Mouse (Mus musculus) left cerebral cortex, adult 18-20 months (tissue): Measurements from ENCODE around the gene Ptchd4. TPM values are rescaled to one million over a fixed set of nuclear protein-coding genes. Genes with fewer than 3 reads are reported as not detected.

Experiments used
- DNase-seq, 2 experiments: peaks; one replicate each; pipeline ENCODE4 v3.0.0; 2021 to 2022; ENCODE audit warnings: low spot score in 2 of 2, mixed read lengths in 1 of 2
- total RNA-seq, 2 experiments: library from RNA; stranded (reverse); gene quantifications; 2 replicates each; pipeline ENCODE4 v1.2.3; 2021

The Ptchd4 gene
- total RNA-seq, 2 experiments from 2014 or later = 8.4 to 10.3 TPM

DNA sequence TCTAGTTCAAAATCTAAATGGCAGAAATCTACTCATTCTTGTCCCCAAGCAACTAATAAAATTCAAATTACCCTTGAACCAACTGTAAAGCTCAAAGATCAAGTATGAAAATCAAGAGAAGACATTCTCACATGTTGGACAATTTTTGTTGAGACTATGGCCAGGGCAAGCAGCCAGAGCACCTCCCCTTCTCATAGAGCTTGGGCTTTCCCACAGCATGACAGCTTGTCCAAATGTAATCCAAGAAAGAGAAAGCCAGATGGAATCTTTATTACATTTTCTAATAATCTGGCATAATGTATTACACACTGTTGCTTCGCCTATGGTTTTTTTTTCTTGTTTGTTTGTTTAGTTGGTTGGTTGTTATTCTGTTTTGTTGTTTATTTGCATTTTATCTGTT is 102.7 kb downstream of the Ptchd4 start:
- DNase-seq = no peak

DNA sequence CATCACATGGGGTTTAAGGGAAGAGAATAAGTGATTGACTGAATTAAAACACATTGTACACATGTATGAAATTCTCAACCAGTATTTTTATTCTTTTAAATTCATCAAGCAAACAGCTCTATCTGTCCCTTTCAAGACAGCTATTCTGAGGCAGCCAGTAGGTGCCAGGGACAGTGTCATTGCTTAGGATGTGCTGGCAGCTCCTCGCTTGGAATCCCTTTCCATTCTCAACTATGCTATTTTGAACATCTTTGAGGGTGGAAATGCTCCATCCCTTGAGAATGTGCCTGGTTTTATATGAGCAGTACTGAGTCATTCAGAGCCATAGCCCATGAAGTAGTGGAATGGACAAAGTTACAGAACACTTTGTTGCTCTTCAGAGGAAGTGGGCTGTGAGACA is 112.2 kb downstream of the Ptchd4 start:
- peak; percentile 44 to 46 for DNase-seq

DNA sequence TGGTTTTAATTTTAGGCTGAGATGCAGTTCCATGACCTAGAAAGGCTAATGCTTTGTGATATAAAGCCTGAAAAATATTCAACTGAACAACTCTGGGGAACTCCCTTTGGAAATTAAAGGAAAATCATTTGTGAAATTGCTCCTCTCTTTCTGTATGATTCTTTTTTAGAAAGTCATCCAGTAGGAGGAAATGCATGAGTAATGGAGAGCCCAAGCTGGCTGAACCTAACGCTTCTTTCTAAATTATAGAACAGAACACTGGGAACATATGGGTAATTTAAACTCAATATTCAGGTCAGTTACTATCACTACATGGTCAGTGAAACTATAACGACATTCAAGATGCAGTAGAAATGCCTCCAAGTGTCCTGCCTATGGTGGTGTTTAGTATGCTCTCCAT is 114.6 kb downstream of the Ptchd4 start:
- no peak for DNase-seq

DNA sequence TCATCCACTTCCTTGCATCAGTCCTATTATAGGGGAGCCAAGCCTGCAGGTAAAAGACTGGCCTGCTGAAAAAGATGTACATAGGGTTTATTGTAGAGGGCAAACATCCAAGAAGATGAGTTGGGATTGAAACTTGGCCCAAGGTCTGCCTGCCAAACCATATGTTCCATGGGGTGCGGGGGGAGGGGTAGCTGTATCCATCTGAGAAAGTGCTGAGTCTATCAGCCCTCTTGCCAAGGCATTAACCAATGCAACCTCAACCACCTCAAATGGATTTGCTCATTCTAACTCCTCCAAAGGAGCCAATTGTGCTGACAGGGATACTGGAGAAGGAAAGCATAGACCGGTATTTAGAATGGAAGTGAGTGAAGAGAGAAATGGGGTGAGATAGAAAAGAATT is 136.5 kb downstream of the Ptchd4 start:
- DNase-seq = no peak

DNA sequence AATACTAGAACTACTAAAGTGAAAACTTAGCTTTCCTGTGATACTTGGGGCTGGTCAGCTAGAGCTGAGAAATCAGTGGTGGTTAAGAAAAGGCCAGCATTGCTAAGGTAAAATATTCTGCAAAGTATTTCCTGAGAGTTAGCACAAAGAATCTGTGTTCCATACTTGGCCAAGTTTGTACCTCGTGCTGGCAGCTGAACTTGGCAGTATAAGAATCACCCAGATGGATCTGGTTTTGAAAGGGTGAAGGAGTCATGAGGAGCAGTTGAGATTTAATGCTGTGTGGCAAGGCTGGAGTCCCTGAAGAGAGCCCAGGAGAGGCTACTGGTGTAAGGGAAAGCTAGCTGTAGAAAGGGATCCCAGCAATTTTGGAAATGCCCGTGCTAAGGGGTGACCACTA is 140.7 kb downstream of the Ptchd4 start:
- no peak for DNase-seq

DNA sequence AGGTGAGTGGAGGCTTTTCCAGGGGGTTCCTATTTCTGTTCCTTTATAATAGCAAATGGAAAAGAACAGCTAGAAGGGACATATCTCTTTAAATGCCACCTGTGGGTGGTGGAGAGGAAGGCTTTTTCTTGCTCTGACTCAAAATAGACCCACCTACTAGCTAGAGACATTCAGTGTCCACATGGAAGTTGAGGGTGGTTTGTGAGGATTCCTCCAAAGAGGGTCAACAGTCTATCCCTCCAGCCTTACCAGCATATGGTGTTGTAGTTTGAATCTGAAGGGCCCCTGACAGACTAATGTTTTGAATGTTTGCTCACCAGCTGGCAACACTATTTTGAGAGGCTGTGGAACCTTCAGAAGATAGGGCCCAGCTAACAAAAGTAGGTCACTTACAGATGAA is 147.0 kb downstream of the Ptchd4 start:
- DNase-seq = peak; percentile 25 to 39

DNA sequence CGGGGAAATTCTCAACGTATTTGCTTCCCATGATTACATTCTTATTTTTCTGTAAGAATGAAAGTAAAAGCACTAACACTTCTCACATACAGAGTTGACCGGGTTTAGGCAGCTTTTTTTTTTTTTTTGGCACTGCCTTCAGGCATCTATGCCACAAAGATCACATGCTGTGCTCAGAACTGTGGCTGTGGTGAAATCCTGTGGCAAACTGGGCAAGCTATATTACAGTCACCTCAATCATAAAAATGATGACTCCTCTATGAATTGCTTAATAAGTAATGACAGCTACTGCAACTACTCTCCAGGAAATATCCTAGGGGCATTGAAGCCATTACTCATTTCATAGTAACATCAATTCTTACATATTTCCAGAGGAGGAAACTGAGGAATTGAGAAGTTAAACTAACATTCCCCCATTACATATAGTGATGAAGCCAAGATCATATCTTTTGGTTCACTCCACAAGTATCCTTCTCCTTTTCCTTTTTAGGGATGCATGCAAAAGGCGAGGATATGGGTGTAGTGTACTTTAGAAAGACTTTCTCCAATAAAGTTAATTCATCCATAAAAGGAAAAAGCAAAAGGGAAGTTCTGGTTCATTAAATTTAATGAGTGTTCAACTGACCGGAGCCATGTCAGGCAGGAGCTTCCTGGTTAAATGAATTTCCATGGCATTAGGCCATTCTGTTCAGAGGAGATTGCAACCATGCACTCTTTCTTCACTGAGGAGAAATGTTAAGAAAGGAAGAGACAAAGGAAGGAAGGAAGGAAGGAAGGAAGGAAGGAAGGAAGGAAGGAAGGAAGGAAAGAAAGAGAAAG is 164.6 kb downstream of the Ptchd4 start:
- no peak for DNase-seq

DNA sequence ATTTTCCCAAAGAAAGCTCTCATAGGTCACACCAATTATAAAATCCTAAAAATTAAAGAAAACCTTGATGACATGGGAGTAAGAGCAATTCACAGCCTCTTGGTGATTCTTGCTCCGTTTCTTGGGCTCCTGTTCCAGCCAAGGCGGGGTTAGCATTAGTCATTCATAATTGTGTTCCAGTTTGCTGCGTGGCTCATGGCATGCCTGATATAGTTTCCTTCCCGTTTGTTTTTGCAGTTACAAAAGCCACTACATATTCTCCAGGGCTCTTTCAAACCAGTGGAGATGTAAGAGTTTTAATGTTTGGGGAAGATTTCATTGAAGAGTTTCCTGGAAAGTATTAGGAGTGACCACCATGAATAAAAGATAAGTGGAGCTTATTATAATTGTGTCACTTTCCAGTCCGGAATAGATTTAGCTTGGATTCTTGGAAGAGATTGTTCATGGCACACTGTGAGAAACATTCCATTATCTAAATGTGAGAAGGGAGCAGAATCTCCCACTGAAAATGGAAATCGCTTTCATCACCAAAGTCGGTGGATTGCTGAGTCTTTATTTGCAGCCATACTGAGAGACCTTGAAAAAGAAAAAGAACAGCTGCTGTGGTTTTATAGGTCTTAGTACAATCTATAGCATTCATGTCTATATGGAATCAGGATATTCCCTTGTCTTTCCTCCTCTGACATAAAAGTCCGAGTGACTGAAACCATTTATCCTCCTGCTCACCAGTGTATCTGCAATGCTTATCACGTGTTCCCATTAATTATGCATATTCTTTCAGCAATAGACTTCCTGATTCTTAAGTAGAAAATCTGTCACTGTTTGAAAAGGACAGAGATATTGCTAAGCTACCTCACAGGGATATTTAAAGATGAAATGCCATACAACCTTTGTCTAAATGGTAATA is 193.9 kb downstream of the Ptchd4 start:
- no peak for DNase-seq

DNA sequence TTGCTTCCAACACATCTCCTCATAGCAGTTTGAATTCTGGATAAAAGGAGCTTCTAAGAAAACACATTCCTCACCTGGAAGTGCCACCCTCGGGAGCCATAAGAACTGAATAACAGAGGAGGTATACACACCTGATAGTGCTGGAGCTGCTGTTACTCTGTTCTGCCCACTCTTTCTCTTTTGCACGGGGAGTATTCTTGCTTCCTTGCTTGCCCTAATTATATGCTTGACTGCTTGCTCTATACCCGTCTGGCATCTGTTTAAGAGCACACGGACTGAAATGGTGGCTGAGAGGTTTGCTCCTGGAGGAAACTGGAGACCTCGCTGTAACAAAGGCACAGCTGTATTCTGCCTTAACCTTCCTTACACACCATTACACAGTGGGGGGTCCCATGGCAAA is 214.4 kb downstream of the Ptchd4 start:
- no peak for DNase-seq

DNA sequence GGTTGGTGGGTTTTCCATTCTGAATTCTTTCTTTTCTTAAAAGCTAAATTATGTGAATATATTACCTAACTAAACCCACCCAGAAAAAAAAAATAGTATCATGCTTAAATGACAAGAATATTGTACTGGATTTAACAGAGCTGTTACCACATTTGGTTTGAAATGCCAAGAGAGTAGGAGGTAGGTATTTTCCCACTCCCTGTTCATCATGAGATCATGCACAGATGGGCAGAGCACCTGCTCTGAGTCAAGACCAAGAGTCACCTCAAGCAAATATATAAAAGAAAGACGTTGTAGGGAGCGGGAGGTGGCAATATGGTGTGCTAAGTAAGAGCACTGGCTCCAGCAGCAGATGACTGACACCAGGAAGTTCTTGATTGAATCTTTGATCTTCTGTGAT is 233.8 kb downstream of the Ptchd4 start:
- peak; percentile 16 to 33 for DNase-seq
